Comparison of ENCODE assay signal across 20 mouse cellular contexts in the genomic region with DNA sequence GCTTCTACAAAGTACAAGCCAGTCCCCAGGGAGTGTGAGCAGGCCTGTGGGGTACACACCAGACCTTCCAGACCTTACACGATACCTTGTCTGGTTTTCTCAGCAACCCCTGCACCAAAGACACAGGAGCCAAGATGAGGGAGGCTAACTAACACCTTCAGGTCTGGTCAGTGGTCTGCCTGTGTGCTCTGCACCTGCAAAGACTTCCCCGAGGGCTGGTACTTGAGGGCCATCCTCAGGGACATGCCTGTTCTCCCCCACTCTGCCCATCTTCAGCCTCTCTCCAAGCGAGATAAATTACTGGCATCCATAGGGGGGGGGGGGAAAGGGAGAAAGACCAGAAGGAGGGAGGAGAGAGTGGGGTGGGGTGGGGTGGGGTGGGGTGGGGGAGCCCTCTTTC.
"Had no signal": no experiment of that assay in that cellular context is flagged by ENCODE, and none has a peak within 500 bp of the region (broad histone marks: within the 10 kb centered on the region; RNA-seq: fewer than 3 reads in every experiment).

No protein-coding gene starts in this region.

- H3K36me3 ChIP-seq: midbrain, embryonic 13.5 days; midbrain, embryonic 15.5 days; neural tube, embryonic 13.5 days; neural tube, embryonic 15.5 days; stomach, embryonic 15.5 days had no signal

- H3K27ac ChIP-seq: midbrain, embryonic 13.5 days; midbrain, embryonic 15.5 days; neural tube, embryonic 13.5 days; neural tube, embryonic 15.5 days; stomach, embryonic 15.5 days; stomach, postnatal 0 days had no signal

- H3K4me3 ChIP-seq: midbrain, embryonic 13.5 days; midbrain, embryonic 15.5 days; myocyte; neural tube, embryonic 13.5 days; neural tube, embryonic 15.5 days; stomach, embryonic 15.5 days had no signal

- H3K9me3 ChIP-seq: midbrain, embryonic 13.5 days; midbrain, embryonic 15.5 days; neural tube, embryonic 13.5 days; neural tube, embryonic 15.5 days; stomach, embryonic 15.5 days had no signal

- H3K4me2 ChIP-seq: lung, embryonic 14.5 days; midbrain, embryonic 11.5 days; midbrain, embryonic 13.5 days; midbrain, embryonic 15.5 days; neural tube, embryonic 13.5 days; neural tube, embryonic 15.5 days; stomach, embryonic 15.5 days had no signal

- H3K4me1 ChIP-seq: midbrain, embryonic 13.5 days; midbrain, embryonic 15.5 days; stomach, embryonic 15.5 days had no signal

- DNase-seq: lung, adult 18-20 months; lung, embryonic 14.5 days; lung, postnatal 10 days; lung, postnatal 4 days; retina, postnatal 1 day; right cerebral cortex, adult 18-20 months; right cerebral cortex, postnatal 25 days; right cerebral cortex, postnatal 4 days; spleen, adult 18-20 months; thymus, adult 2 months; thymus, postnatal 25 days; thymus, postnatal 4 days had no signal

- ATAC-seq: midbrain, embryonic 13.5 days; midbrain, embryonic 15.5 days had no signal

- H3K9ac ChIP-seq: lung, embryonic 14.5 days; midbrain, embryonic 13.5 days; midbrain, embryonic 15.5 days; neural tube, embryonic 13.5 days; neural tube, embryonic 15.5 days; stomach, embryonic 15.5 days had no signal

- H3K27me3 ChIP-seq: midbrain, embryonic 13.5 days; midbrain, embryonic 15.5 days; neural tube, embryonic 13.5 days; neural tube, embryonic 15.5 days; stomach, embryonic 15.5 days had no signal
